Mouse (Mus musculus): ENCODE results near the gene Hoxb1.

Gene Hoxb1

GRCm38 (mm10) chr11:96396772-96397626 is 31.4 kb downstream of the Hoxb1 start:
- DNase-seq (ENCODE audit: low read depth, low spot score), result peak; percentile 16

GRCm38 (mm10) chr11:96397806-96398335 is 32.3 kb downstream of the Hoxb1 start:
- DNase-seq (ENCODE audit: low read depth, low spot score), result no peak

- peak; percentile 23 for DNase-seq (ENCODE audit: low read depth, low spot score)
These were observed 34.4 kb downstream of the Hoxb1 start for GRCm38 (mm10) chr11:96399923-96400322.

DNA sequence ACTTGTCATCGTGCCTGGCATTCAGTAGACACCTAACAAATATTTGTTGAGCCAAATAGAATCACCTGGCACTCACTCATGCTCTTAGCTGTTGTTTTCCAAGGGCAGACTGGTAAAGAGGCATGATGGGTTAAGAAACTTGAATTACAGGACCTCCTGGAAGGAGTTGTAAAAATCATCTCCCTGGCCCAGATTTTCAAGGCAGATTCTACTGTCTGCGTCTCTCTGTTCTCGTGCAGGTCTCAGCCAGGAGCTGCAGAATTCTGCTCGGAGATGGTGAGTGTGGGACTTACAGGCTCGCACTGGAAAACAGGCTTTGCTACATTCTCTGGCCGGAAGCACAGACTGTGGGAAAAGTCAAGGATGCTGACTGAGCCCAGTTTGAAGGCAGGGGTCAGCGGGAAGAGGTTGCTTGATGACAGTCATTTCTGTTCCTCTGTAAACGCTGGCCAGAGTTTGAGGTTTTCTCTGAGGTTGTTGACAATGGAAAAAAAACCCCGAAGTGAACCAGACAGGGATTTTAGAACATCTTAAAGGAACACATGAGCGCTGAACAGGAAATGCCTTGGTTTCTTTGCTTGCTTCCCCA is 38.6 kb downstream of the Hoxb1 start:
- no peak for DNase-seq (ENCODE audit: low read depth, low spot score)

GRCm38 (mm10) chr11:96404831-96405230 is 39.3 kb downstream of the Hoxb1 start:
- no peak for DNase-seq (ENCODE audit: low read depth, low spot score)

DNA sequence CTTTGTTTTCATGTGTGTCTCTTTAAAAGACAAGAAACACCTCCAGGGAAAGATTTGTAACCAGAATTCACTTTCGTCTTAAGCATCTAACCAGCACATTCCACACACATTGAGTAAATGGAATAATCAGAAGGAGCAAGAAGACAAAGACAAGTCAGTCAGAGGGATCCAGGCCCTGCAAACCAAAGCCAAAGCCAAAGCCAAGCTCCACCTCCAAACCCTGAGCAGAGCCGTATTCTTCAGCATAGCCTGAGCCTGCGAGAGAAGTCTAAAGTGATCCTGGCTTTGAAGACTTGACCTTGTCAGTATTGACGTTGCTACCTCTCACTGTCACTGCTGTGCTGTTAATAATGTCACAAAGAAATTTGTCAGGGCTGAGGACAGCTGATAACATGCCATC is 40.0 kb downstream of the Hoxb1 start:
- DNase-seq (ENCODE audit: low read depth, low spot score), result no peak

- peak; percentile 53 for DNase-seq (ENCODE audit: low read depth, low spot score)
These were observed 41.9 kb downstream of the Hoxb1 start for GRCm38 (mm10) chr11:96407191-96408072.

DNA sequence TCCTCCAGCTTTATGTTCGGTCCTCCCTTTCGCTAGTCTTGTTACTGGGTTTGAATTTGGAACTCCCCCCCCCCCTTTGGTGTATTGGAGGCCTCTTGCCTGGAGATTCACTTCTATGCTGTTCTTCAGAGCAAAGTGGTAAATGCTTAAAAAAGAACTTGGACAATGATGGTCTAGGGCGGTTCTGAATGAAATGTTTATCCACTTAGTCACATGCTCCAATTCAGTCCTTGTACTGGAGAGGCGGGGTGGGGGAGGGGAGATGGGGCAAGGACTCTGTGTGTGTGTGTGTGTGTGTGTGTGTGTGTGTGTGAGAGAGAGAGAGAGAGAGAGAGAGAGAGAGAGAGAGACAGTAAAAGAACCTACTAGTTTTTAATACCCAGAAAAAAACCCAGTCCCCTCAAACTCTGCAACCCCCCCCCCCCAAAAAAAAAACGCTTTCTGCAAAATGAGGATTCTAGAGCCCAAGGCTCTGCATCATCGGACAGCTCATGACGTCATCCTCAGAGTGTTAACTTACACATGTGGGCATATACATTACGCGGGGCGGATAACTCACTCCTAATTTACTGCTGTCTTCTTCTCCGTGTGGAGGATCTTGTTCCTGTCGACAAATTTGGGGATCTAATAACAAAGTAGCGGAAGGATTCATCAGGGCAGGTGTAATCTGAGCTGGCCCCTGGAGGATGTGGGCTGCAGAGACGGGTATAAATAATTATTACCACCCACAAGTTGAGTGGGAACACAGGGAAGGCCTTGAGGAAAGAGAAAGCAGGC is 42.9 kb downstream of the Hoxb1 start:
- DNase-seq (ENCODE audit: low read depth, low spot score), result no peak

DNA sequence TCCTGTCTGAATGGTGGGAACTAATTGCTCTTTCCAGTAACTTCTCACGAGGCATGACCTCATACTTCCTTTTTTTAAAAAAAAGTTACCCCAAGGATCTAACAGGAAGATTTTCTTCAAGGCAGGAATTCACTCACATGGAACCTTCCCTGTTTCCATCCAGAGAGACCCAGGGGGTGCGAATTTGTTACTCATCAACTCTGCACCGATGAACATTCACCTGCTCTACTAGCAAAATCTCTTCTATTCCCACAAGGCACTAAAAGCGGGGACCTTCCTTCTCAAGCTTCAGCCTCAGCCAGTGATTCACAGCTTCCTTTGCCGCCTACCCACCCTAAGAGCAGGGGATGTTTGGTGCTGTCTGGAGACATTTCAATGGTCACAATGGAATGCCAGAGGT is 45.5 kb downstream of the Hoxb1 start:
- DNase-seq (ENCODE audit: low read depth, low spot score), result no peak

GRCm38 (mm10) chr11:96411934-96412333 is 46.4 kb downstream of the Hoxb1 start:
- DNase-seq (ENCODE audit: low read depth, low spot score), result peak; percentile 49

GRCm38 (mm10) chr11:96412941-96413491 is 47.5 kb downstream of the Hoxb1 start:
- no peak for DNase-seq (ENCODE audit: low read depth, low spot score)

DNA sequence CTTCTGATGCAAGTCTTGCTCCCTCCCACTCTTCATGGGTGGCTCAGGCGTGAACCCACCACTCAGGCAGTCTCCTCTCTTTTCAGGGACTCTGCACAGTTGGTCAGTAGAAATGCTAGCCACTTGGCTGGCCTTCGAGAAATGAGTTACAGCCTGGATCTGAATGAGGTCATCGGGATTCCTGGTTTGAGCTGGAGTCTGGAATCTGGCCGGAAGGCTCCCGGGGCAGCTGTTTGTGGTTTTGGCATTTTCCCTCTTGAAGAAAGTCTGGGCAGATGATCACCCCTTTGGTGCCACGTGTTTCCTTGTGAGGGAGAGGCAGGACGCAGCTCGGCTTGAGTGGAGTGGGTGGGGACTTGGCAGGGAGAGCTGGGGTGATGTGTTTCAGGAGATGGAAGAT is 48.0 kb downstream of the Hoxb1 start:
- no peak for DNase-seq (ENCODE audit: low read depth, low spot score)

DNA sequence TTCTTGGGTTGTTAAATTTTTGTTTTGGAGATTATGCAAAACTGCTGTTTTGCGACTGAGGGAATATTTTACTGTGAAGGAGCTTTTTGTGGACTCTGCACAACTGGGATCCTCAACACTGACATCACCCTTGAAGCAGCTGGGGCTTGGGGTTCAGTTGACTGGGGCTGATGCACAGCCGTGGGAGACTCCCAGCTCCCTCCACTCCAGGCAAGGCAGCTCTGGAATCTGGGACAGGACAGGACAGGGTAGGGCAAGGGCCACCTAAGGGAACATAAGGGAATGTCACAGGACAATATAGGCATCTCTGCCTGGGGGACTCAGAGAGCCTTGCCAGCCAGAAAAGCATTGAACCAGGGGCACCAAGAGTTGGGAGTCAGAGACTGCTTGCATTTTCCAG is 48.5 kb downstream of the Hoxb1 start:
- DNase-seq (ENCODE audit: low read depth, low spot score), result no peak
